Mouse (Mus musculus) midbrain, embryonic 13.5 days (tissue): ENCODE measurements at regions not wholly inside any gene's neighbourhood (a gene's known extent, or its start where the extent isn't known, plus 50 kb on each side); places are given as distances from the start of the nearest gene placed in this dataset.

Experiments used
- ATAC-seq: fragments of 200-750 bp; cut with Nextera tagmentation; 2 replicates; pipeline ENCODE4 v1.8.0; 2017; ENCODE audit warnings: mild to moderate bottlenecking, moderate TSS enrichment, moderate library complexity
- H3K27ac ChIP-seq: fragments of 300-500 bp; sonication (generic); 2 replicates; pipeline ENCODE4 v1.5.1; 2015; ENCODE audit warnings: inconsistent platforms, mild to moderate bottlenecking, moderate library complexity
- H3K27me3 ChIP-seq: fragments of 300-500 bp; sonication (generic); 2 replicates; pipeline ENCODE4 v1.6.1; 2015; ENCODE audit warnings: mild to moderate bottlenecking, inconsistent platforms
- H3K36me3 ChIP-seq: fragments of 300-500 bp; sonication (generic); 2 replicates; pipeline ENCODE4 v1.6.1; 2015; ENCODE audit warnings: mild to moderate bottlenecking, inconsistent platforms
- H3K4me1 ChIP-seq: fragments of 300-500 bp; sonication (generic); replicated peaks from 2 replicates; pipeline ENCODE4 v1.6.1; 2015; ENCODE audit warnings: inconsistent platforms
- H3K4me2 ChIP-seq: fragments of 300-500 bp; sonication (generic); replicated peaks from 2 replicates; pipeline ENCODE4 v1.6.1; 2015; ENCODE audit warnings: moderate library complexity, mild to moderate bottlenecking, inconsistent platforms
- H3K4me3 ChIP-seq: fragments of 300-500 bp; sonication (generic); replicated peaks from 2 replicates; pipeline ENCODE4 v1.5.1; 2015; ENCODE audit warnings: mild to moderate bottlenecking, inconsistent platforms
- H3K9ac ChIP-seq: fragments of 300-500 bp; sonication (generic); replicated peaks from 2 replicates; pipeline ENCODE4 v1.6.1; 2015; ENCODE audit warnings: mild to moderate bottlenecking, inconsistent platforms
- H3K9me3 ChIP-seq: fragments of 300-500 bp; sonication (generic); 2 replicates; pipeline ENCODE4 v1.6.1; 2016; ENCODE audit warnings: mild to moderate bottlenecking, inconsistent platforms
- WGBS: fragments of 180-500 bp; shearing (Covaris S2); methylation state at CpG from one replicate; pipeline ENCODE4 v1.1.7; 2015; 5-methylcytosine and 5-hydroxymethylcytosine counted together

- 87% methylated on average over 4 of the region's 4 CpGs for WGBS
- Histone ChIP-seq H3K4me1 (no peaks in the 10 kb centered on the region), H3K36me3 (no peaks in the 10 kb centered on the region), H3K9ac (no peak overlapping the region), H3K27me3 (no peaks in the 10 kb centered on the region), H3K4me3 (no peak overlapping the region), H3K4me2 (no peak overlapping the region), H3K9me3 (no peaks in the 10 kb centered on the region), H3K27ac (no peak overlapping the region)
- ATAC-seq: no peak
These were observed 115.9 kb upstream of the Cadps start for GRCm38 (mm10) chr14:12938638-12939293.

- Histone ChIP-seq H3K4me3 (no peak overlapping the region), H3K9me3 (no peaks in the 10 kb centered on the region), H3K27me3 (no peaks in the 10 kb centered on the region), H3K4me2 (no peak overlapping the region), H3K36me3 (no peaks in the 10 kb centered on the region), H3K4me1 (peaks cover 9% of the 10 kb centered on the region), H3K9ac (no peak overlapping the region), H3K27ac (no peak overlapping the region)
- no peak for ATAC-seq
- WGBS: 94% methylated on average over 2 of the region's 2 CpGs
These were observed 113.5 kb upstream of the Cadps start for GRCm38 (mm10) chr14:12936343-12936742.

- no peak overlapping the region for H3K27ac ChIP-seq
These were observed 108.9 kb upstream of the Cadps start for GRCm38 (mm10) chr14:12931668-12932384.

GRCm38 (mm10) chr14:12923617-12924016 lies 100.7 kb upstream of the Cadps start:
- H3K4me2 ChIP-seq: no peak overlapping the region
- H3K9ac ChIP-seq: no peak overlapping the region
- H3K36me3 ChIP-seq: no peaks in the 10 kb centered on the region
- H3K27ac ChIP-seq: no peak overlapping the region
- no peak for ATAC-seq
- H3K4me1 ChIP-seq: no peaks in the 10 kb centered on the region
- no peaks in the 10 kb centered on the region for H3K9me3 ChIP-seq
- no peaks in the 10 kb centered on the region for H3K27me3 ChIP-seq
- no peak overlapping the region for H3K4me3 ChIP-seq

More at GRCm38 (mm10) chr14:12931668-12932384, 108.9 kb upstream of the Cadps start:
- Histone ChIP-seq H3K4me3 (no peak overlapping the region), H3K27me3 (no peaks in the 10 kb centered on the region), H3K9me3 (no peaks in the 10 kb centered on the region), H3K4me1 (peaks cover 10% of the 10 kb centered on the region), H3K36me3 (no peaks in the 10 kb centered on the region), H3K9ac (no peak overlapping the region), H3K4me2 (no peak overlapping the region)
- WGBS: 45% methylated on average over 5 of the region's 5 CpGs
- ATAC-seq: peak; percentile 69; the same call in 1 of the 2 replicates

GRCm38 (mm10) chr14:12915431-12915830 lies 92.6 kb upstream of the Cadps start:
- Histone ChIP-seq H3K9me3 (no peaks in the 10 kb centered on the region), H3K27ac (no peak overlapping the region), H3K9ac (no peak overlapping the region), H3K27me3 (no peaks in the 10 kb centered on the region), H3K4me1 (no peaks in the 10 kb centered on the region), H3K36me3 (no peaks in the 10 kb centered on the region), H3K4me2 (no peak overlapping the region), H3K4me3 (no peak overlapping the region)
- ATAC-seq: no peak
- 85% methylated on average over 2 of the region's 2 CpGs for WGBS

GRCm38 (mm10) chr14:12913956-12914355 lies 91.1 kb upstream of the Cadps start:
- Histone ChIP-seq H3K27me3 (no peaks in the 10 kb centered on the region), H3K27ac (no peak overlapping the region), H3K9me3 (no peaks in the 10 kb centered on the region), H3K4me3 (no peak overlapping the region), H3K4me1 (no peaks in the 10 kb centered on the region), H3K36me3 (no peaks in the 10 kb centered on the region), H3K9ac (no peak overlapping the region), H3K4me2 (no peak overlapping the region)
- WGBS: 69% methylated on average over 2 of the region's 2 CpGs
- no peak for ATAC-seq

- Histone ChIP-seq H3K4me3 (no peak overlapping the region), H3K36me3 (no peaks in the 10 kb centered on the region), H3K9ac (no peak overlapping the region), H3K4me2 (no peak overlapping the region), H3K9me3 (no peaks in the 10 kb centered on the region), H3K27me3 (no peaks in the 10 kb centered on the region), H3K4me1 (no peaks in the 10 kb centered on the region), H3K27ac (no peak overlapping the region)
- WGBS: 71% methylated on average over 3 of the region's 3 CpGs
- no peak for ATAC-seq
These were observed 90.5 kb upstream of the Cadps start for GRCm38 (mm10) chr14:12913421-12913820.

DNA sequence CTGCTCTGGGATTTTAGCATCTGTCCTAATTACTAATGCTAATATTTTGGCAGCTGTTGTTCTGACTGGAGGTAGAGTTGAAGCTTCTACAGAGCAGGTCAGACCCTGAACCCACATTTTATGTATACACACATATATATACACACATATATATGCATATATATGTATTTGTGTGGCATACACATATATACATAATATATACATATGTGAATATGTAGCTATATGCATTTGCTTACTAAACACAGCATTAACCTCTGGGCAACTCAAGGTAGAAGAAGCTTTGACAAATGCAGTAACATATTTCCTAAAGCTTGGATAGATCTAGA lies 54.4 kb upstream of the Cadps start:
- Histone ChIP-seq H3K4me3 (no peak overlapping the region), H3K27ac (peak overlapping the region; percentile 57), H3K4me2 (0 out of 2 replicates have a peak overlapping the region, but pooled peaks have one; percentile 9), H3K9ac (no peak overlapping the region), H3K4me1 (peaks cover 7% of the 10 kb centered on the region; the same call in 1 of the 2 replicates), H3K27me3 (no peaks in the 10 kb centered on the region), H3K9me3 (no peaks in the 10 kb centered on the region), H3K36me3 (no peaks in the 10 kb centered on the region)
- ATAC-seq: peak; percentile 65; the same call in 1 of the 2 replicates

GRCm38 (mm10) chr14:12876417-12877336 lies 53.8 kb upstream of the Cadps start:
- Histone ChIP-seq H3K9ac (no peak overlapping the region), H3K4me1 (peaks cover 7% of the 10 kb centered on the region; the same call in 1 of the 2 replicates), H3K4me3 (no peak overlapping the region), H3K4me2 (0 out of 2 replicates have a peak overlapping the region, but pooled peaks have one; percentile 9), H3K27me3 (no peaks in the 10 kb centered on the region), H3K9me3 (no peaks in the 10 kb centered on the region), H3K27ac (peak overlapping the region; percentile 57), H3K36me3 (no peaks in the 10 kb centered on the region)
- ATAC-seq: peak; percentile 93
- 54% methylated on average over 10 of the region's 10 CpGs for WGBS
